Mouse (Mus musculus) embryonic stem cell, embryonic (primary cell): Measurements from ENCODE around the gene Mocs3.

ENCODE experiments used
- CTCF ChIA-PET, 4 experiments: fragments of 300-600 bp in 2 of 4; fragments of 350-600 bp in 2 of 4; sonication (Branson Sonifier 250); formaldehyde crosslinking; loops; one replicate each; lab custom pipeline; 2022; ENCODE audit warnings: inconsistent platforms in 2 of 4; lab: Charles Lee
- POLR2A ChIA-PET, 4 experiments: fragments of 300-600 bp in 2 of 4; fragments of 350-600 bp in 2 of 4; sonication (Branson Sonifier 250); formaldehyde crosslinking; loops; one replicate each; lab custom pipeline; 2022; ENCODE audit warnings: antibody characterized with exemption in 4 of 4, inconsistent platforms in 1 of 4; lab: Charles Lee

Gene Mocs3

DNA sequence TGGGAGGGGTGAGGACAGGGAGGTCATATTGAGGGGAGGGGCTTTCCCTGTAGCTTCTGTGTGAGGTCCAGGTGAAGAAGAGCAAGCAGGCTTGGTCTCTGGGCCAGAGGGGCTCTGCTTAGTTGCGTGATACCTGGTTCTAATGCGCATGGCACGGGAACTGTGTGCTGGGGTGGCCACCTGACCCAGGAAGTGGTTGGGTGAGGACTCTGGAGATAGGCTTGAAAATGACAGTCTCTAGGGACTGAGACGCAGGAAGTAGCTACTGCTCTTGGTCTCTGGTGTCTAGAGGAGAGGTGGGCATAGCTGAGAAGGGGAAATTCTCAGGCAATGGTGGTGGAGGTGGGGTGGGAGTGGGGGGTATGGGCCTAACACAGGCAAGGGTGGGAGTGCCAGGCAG is 26.8 kb downstream of the Mocs3 start:
- ChIA-PET POLR2A (interaction anchor here in 2 of 4 experiments (0.6 to 0.7 kb wide), 2 partner anchors 11 to 171 kb away, joined by 3 read pairs; no protein-coding TSS in a partner anchor), CTCF (interaction anchor here in 3 of 4 experiments (0.6 to 2.2 kb wide), 4 partner anchors 11 to 31 kb away, joined by 3 to 10 read pairs (median 4); no protein-coding TSS in a partner anchor)

DNA sequence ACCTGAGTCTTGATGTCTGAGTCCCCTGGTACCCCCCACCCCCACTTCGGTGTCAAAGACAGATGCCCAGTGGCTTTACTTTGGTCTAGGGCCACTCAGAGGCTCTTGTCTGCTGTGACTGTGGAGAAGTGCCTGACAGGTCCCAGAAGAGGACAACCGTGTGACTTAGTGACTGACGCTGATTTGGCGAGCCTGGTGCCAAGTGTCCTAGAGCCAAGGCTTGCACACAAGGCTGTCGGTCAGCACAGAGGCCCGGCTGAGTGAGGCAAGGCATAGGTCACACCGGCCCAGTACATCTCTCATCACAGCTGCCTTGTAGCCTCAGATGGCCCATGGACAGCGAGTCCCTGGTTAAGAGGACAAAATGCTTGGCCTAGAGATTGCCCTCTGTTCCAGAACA is 28.6 kb downstream of the Mocs3 start:
- CTCF ChIA-PET: interaction anchor here in 2 of 4 experiments (1.1 to 1.8 kb wide), 2 partner anchors 10 to 186 kb away, joined by 3 to 10 read pairs; no protein-coding TSS in a partner anchor
- POLR2A ChIA-PET: interaction anchor here in 1 of 4 experiments (0.5 kb wide), 1 partner anchor 10 kb away, joined by 4 read pairs; no protein-coding TSS in a partner anchor

DNA sequence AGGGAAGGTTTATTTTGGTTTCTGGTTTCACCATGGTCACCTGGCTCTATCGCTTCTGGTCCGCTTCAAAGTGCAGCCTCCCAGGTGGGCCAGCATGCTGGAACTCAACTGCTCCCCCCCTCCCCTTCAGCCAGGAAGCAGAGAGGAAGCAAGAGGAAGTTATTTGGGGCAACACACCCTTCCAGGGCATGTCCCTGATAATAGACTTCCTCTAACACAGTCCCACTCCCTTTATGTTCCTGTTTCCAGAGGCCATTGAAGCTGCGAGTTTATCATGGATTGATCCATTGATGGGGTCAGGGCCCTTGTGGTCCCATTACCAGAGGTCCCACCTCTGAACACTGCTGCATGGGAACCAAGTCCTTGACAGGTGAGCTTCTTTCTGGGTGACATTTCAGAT is 29.7 kb downstream of the Mocs3 start:
- POLR2A ChIA-PET: interaction anchor here in 1 of 4 experiments (1.1 kb wide), 1 partner anchor 503 kb away, joined by 3 read pairs; no protein-coding TSS in a partner anchor
- CTCF ChIA-PET: interaction anchor here in 3 of 4 experiments (1.1 to 1.8 kb wide), 3 partner anchors 10 to 185 kb away, joined by 3 to 10 read pairs (median 4); no protein-coding TSS in a partner anchor

DNA sequence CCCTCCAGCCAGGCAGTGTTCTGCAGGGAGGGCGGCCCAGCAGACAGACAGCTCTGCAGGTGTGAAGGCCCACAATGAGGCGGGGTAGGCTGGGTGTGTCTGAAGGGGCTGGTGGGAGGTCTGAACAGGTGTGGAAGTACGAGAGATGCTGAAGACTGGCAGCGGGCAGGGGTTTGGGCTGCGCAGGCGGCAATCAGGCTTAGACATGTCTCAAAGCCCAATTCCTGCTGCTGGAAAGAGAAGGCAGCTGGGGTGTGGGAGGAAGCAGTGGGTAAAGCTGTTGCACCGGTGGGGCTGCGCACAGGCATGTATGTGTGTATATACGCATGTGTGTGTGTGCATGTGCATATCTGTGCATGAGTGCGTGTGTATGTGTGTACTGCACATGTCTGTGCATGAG is 30.5 kb downstream of the Mocs3 start:
- ChIA-PET POLR2A (interaction anchor here in 1 of 4 experiments (1.1 kb wide), 1 partner anchor 502 kb away, joined by 3 read pairs; no protein-coding TSS in a partner anchor), CTCF (interaction anchor here in 2 of 4 experiments (1.5 to 1.8 kb wide), 2 partner anchors 11 kb away, joined by 4 to 10 read pairs; no protein-coding TSS in a partner anchor)

DNA sequence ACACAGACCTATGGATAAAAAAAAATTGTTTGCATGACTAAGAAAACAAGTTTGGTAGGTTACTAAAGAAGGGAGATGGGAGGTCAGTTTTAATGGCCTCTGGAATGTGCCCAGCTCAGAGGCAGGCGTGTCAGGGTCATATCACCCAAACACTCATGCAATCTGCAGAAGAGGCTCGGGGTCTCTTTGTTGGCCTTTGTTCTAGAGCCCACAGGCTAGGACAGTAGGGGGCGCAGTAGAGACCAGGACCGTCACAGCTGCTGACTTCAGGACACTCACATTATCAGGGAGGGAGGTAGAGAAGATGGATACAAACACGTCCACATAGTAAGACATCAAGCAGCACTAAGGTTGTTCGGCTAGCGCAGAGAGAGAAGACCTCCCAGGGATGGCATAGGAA is 37.6 kb downstream of the Mocs3 start:
- ChIA-PET POLR2A (interaction anchor here (0.6 to 1.2 kb wide), 6 partner anchors 9 to 685 kb away, joined by 3 to 5 read pairs (median 3); no protein-coding TSS in a partner anchor), CTCF (interaction anchor here (0.5 to 2.5 kb wide), 27 partner anchors 11 to 725 kb away, joined by 3 to 19 read pairs (median 4); no protein-coding TSS in a partner anchor)

DNA sequence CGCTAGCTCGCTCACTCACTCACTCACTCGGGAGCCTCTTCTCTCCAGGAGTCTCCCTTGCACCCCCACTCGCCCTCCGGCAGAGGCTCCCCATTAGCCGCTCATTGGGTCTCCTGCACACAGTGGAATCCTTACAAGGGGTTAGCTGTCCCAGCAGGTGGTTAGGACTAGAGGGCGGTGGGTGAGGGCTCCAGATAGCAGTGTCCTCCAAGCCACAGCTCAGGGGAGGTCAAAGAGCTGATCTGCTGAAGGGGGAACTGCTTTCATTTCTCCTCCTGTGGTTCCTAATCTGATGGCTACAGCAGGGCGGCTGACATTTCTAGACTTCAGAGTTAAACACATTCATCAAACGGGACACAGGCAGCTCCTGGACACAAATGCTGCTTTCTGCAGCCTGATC is 43.0 kb downstream of the Mocs3 start:
- POLR2A ChIA-PET: interaction anchor here in 1 of 4 experiments (0.6 kb wide), 1 partner anchor 197 kb away, joined by 5 read pairs; no protein-coding TSS in a partner anchor
- CTCF ChIA-PET: interaction anchor here in 2 of 4 experiments (0.5 to 1.4 kb wide), 4 partner anchors 8 to 172 kb away, joined by 3 to 5 read pairs (median 4); partner anchors contain the start of gene Kcng1 (in 1 of the 2)

DNA sequence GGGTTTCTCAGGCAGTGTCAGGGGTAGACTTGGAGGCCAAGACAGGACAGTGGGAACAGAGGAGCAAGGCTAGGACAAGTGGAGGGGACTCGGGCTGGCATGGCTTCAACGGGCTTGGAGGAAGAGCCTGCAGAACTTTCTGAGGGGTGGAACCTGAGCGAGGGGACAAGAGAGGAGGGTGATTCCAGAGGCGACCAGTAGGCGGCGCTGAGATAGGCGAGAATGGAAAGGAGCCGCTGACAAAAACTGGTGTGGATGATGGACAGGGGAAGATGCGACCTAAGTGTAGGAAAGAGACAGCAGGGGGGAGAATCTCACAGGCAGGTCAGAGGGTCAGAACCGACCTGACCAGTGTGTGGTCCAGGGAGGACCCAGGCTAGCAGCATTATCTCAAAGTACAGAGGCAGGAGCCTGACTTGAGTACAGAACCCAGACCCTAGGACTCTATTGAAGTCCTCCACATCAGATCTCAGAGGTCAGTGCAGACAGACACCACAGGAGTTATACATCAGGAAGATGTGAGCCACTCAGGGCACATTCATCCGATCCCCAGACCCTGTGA is 44.0 kb downstream of the Mocs3 start:
- CTCF ChIA-PET: interaction anchor here in 3 of 4 experiments (0.6 to 1.4 kb wide), 5 partner anchors 13 to 177 kb away, joined by 3 to 5 read pairs (median 3); no protein-coding TSS in a partner anchor
- POLR2A ChIA-PET: no interaction called here

DNA sequence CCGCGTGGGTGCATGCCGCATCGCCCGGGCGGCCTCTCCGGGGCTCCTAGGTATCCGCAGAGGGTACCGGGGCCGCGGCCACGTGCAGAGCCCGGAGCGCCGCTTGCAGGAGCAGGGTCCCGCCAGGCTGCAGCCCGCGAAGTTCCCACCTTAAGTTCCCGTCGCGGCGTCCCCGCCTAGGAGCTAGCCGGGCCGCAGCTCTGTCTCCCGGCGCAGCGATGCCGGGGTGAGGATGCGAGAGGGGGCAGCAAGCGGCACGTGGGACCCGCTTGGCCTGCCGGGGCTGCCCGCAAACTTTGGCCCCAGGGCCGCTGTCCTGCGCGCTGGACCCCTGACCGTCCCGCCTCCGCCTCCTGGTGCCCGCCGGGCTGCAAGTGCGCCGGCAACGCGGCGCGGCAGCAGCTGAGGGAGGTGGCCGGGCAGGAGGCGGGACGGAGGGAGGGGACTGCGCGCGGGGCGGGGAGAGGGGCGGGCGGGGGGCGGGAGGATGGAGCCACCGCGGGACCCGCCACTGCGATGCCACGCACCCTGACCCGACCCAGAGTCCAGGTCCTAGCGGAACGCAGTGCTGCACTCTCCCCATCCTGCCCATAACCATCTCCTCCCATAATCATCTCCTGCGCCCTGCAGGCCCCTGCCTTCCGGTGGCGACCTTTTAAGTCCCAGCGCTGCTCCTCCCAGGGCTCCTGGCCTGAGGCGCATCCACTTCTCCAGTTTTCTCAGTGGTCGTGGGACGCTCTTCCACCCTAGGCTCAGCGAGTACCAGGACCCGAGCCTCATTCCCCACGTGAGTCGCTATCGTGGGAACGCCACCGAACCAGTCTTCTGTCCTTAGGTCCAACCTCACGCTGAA is 50.5 kb downstream of the Mocs3 start:
- POLR2A ChIA-PET: interaction anchor here (0.5 to 1.5 kb wide), 12 partner anchors 11 to 1268 kb away, joined by 3 to 5 read pairs (median 3); no protein-coding TSS in a partner anchor
- CTCF ChIA-PET: interaction anchor here in 3 of 4 experiments (0.6 to 1.5 kb wide), 15 partner anchors 10 to 598 kb away, joined by 3 to 5 read pairs (median 3); no protein-coding TSS in a partner anchor

DNA sequence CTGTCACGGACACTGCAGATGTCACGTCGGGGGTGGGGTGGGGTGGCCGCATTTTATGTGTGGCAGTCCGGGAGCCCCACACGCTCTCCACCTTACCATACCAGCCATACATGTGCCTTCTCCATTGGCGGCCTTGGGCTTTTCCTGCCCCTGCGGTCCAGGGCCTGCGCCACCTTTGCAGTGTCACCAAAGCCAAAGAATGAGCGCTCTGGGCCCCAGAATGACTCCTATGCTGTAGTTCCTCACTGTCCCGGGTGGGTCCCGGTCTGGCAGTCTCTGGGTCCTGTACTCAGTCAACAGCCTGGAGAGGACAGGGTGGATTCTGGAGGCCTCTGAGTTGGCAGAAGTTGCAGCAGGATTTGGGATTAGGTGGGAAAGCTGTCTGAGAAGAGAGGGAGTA is 51.2 kb downstream of the Mocs3 start, which contains the start of gene Kcng1:
Gene Kcng1, minus strand, starts transcription at position 155 of the 400 bp plus-strand sequence.
- ChIA-PET CTCF (interaction anchor here in 3 of 4 experiments (0.6 to 1.6 kb wide), 10 partner anchors 8 to 170 kb away, joined by 3 to 14 read pairs (median 5); no protein-coding TSS in a partner anchor), POLR2A (interaction anchor here (0.6 to 1.5 kb wide), 8 partner anchors 10 to 504 kb away, joined by 3 to 5 read pairs (median 4); no protein-coding TSS in a partner anchor)
